Mouse (Mus musculus) midbrain, embryonic 11.5 days (tissue): ENCODE measurements around the gene Cep19. TPM values are rescaled to one million over a fixed set of nuclear protein-coding genes. Genes with fewer than 3 reads are reported as not detected.

ENCODE experiments used
- ATAC-seq: fragments of 200-750 bp; cut with Nextera tagmentation; 2 replicates; pipeline ENCODE4 v1.8.0; 2017; ENCODE audit warnings: moderate TSS enrichment, moderate library complexity; ENCODE audit not compliant: low FRiP score
- DNase-seq: peaks from one replicate; pipeline ENCODE4 v3.0.0; 2015; ENCODE audit warnings: low spot score; ENCODE audit errors: missing footprints
- H3K27ac ChIP-seq: fragments of 300-500 bp; sonication (generic); 2 replicates; pipeline ENCODE4 v1.5.1; 2014; ENCODE audit warnings: low read depth, low read length
- H3K27me3 ChIP-seq: fragments of 300-500 bp; sonication (generic); 2 replicates; pipeline ENCODE4 v1.6.1; 2014; ENCODE audit warnings: mild to moderate bottlenecking, low read length, moderate library complexity, mixed read lengths; ENCODE audit not compliant: control insufficient read depth, insufficient read depth
- H3K36me3 ChIP-seq: fragments of 300-500 bp; sonication (generic); 2 replicates; pipeline ENCODE4 v1.6.1; 2014; ENCODE audit warnings: mild to moderate bottlenecking, low read length, moderate library complexity, mixed read lengths; ENCODE audit not compliant: control insufficient read depth, insufficient read depth
- H3K4me1 ChIP-seq: fragments of 300-500 bp; sonication (generic); 2 replicates; pipeline ENCODE4 v1.6.1; 2014; ENCODE audit warnings: low read length; ENCODE audit not compliant: control insufficient read depth, insufficient read depth
- H3K4me2 ChIP-seq: fragments of 300-500 bp; sonication (generic); 2 replicates; pipeline ENCODE4 v1.6.1; 2014; ENCODE audit warnings: mild to moderate bottlenecking, moderate library complexity
- H3K4me3 ChIP-seq: fragments of 300-500 bp; sonication (generic); 2 replicates; pipeline ENCODE4 v1.5.1; 2014; ENCODE audit warnings: low read depth, low read length
- H3K9ac ChIP-seq: fragments of 300-500 bp; sonication (generic); 2 replicates; pipeline ENCODE4 v1.6.1; 2014; ENCODE audit warnings: low read length
- H3K9me3 ChIP-seq: fragments of 300-500 bp; sonication (generic); 2 replicates; pipeline ENCODE4 v1.6.1; 2016; ENCODE audit warnings: low read length; ENCODE audit not compliant: control insufficient read depth
- WGBS: fragments of 180-500 bp; shearing (Covaris S2); extraction: QIAGEN DNeasy Blood & Tissue Kit; methylation state at CpG from one replicate; pipeline ENCODE4 v1.1.7; 2014; 5-methylcytosine and 5-hydroxymethylcytosine counted together
- polyA plus RNA-seq: library from polyadenylated mRNA; unstranded; fragments of >200 nt; fragmentation: Nextera tagmentation; extraction: Ambion mirVana; gene quantifications from 2 replicates; pipeline ENCODE4 v1.2.1, GENCODE M21; 2014

The Cep19 gene
- polyA plus RNA-seq, 1 experiment from 2014 or later = 51.7 TPM

DNA sequence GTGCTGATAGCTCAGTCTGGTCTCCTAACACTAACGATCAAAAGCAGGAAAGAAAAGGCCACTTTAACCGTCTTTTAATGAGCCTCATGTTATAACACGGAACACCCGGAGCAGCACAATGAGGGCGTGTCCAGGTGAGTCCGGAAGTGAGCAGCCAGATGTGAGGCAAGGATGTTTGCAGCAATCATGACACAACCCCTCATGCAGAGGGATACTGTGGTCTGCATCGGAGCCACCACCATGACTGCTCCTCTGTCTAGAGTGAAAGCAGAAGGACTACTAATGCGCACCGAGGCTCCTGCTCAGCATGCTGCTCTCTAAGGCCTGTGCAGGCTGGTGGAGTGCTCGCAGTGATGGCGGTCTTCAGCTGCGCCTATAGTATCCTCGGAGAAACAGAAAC lies 2.7 kb downstream of the Cep19 start:
- Histone ChIP-seq H3K4me1 (peaks cover 10% of the 10 kb centered on the region; the same call in 1 of the 2 replicates), H3K27ac (no peak overlapping the region), H3K4me2 (no peak overlapping the region), H3K27me3 (no peaks in the 10 kb centered on the region), H3K9me3 (no peaks in the 10 kb centered on the region), H3K36me3 (peaks cover 7% of the 10 kb centered on the region), H3K9ac (no peak overlapping the region), H3K4me3 (no peak overlapping the region)
- ATAC-seq (no peak), DNase-seq (no peak)
- 93% methylated on average over 13 of the region's 13 CpGs for WGBS

DNA sequence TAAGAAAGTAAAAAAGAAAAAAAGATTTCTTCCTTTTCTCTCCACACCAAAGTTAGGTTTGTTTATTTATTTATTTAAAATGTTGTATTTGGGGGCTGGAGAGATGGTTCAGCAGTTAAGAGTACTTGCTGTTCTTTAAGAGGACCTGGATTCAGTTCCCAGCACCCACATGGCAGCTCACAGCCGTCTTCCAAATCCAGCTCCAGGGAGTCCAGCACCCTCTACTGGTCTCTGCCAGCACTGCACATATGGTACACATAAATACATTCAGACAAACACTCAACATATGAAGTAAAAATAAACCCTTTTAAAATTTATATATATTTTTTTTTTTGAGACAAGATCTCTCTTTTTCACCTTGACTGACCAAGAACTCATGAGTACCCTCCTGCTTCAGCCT lies 6.1 kb downstream of the Cep19 start:
- WGBS = 98% methylated on average over 1 of the region's 1 CpGs
- H3K27me3 ChIP-seq = no peaks in the 10 kb centered on the region
- H3K4me3 ChIP-seq = no peak overlapping the region
- no peak overlapping the region for H3K4me2 ChIP-seq
- H3K9me3 ChIP-seq = no peaks in the 10 kb centered on the region
- H3K27ac ChIP-seq = no peak overlapping the region
- no peaks in the 10 kb centered on the region for H3K4me1 ChIP-seq
- DNase-seq = no peak
- no peak for ATAC-seq
- H3K9ac ChIP-seq = no peak overlapping the region
- peaks cover 7% of the 10 kb centered on the region for H3K36me3 ChIP-seq

DNA sequence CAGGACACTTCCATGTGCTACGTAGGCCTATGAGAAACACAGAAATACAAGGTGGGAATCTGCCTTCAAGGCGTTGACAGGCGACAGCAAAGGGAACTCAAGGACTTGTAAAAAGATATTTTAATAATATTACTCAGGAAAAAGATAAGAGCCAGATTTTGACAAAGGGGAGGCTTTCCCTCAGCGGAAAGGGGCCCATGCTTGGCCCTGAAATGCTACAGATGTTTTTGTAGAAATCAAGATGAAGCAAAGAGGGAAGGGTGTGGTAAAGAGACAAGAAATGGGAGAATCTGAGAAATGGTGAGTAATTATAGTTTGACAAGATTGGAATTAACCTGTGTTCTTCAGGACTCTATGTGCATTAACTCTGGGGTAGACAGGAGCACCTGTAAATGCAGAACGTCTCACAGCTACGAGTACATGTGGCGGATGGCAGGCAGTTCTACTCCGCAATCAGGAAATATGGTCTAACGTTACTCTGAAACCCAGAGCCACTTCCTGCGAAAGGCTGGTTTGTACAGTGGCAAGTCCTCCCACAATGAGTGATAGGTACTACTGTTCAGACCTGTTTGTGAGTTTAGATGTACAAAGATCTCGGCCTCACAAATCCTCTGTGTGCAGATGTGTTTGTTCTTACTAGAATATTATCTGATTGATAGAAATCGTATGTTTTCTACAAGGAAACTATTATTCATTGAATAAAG lies 7.9 kb downstream of the Cep19 start:
- ATAC-seq (no peak), DNase-seq (no peak)
- Histone ChIP-seq H3K27me3 (no peaks in the 10 kb centered on the region), H3K4me2 (no peak overlapping the region), H3K4me3 (no peak overlapping the region), H3K27ac (no peak overlapping the region), H3K9ac (no peak overlapping the region), H3K4me1 (no peaks in the 10 kb centered on the region), H3K36me3 (peaks cover 7% of the 10 kb centered on the region), H3K9me3 (no peaks in the 10 kb centered on the region)
- 93% methylated on average over 12 of the region's 12 CpGs for WGBS

DNA sequence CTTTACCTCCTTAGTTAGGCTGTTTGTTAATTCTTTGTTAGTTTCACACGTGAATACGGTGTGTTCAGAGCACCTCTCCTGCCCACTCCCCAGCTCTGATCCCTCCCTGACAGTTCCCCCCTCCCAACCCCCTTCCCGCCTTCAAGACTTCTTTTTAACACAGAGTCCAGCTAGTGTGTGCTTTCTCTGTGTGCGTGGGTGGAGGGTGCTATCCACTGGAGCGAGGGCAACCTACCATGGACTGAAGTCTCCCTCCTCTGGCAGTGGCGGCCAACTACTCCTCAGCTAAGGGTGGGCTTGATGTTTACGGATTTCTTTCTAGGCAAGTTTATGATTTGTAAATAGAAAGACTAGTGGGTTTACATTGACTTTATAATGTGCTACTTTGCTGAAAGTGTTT lies 8.6 kb downstream of the Cep19 start:
- Histone ChIP-seq H3K9ac (no peak overlapping the region), H3K36me3 (peaks cover 6% of the 10 kb centered on the region), H3K9me3 (no peaks in the 10 kb centered on the region), H3K4me3 (no peak overlapping the region), H3K4me2 (no peak overlapping the region), H3K27ac (no peak overlapping the region), H3K27me3 (no peaks in the 10 kb centered on the region), H3K4me1 (no peaks in the 10 kb centered on the region)
- 81% methylated on average over 7 of the region's 7 CpGs for WGBS
- ATAC-seq (no peak), DNase-seq (no peak)

DNA sequence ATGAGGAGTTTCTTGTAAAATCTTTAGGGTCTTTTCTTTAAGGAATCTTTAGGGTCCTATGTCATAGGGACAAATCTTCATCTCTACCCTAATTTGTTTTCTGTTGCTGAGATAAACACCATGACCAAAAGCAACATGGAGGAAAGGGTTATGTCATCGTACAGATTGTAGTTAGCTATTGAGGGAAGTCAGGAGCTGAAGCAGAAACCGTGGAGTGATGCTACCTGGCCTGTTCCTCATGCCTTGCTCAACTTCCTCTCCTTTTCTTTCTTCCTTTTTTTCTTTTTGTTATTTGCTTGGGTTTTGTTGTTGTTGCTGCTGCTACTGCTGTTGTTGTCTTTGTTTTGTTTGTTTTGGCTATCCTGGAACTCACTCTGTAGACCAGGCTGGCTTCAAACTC lies 9.0 kb downstream of the Cep19 start:
- DNase-seq = no peak
- H3K27ac ChIP-seq = no peak overlapping the region
- 89% methylated on average over 2 of the region's 2 CpGs for WGBS
- no peaks in the 10 kb centered on the region for H3K9me3 ChIP-seq
- no peaks in the 10 kb centered on the region for H3K4me1 ChIP-seq
- no peak for ATAC-seq
- no peak overlapping the region for H3K9ac ChIP-seq
- H3K27me3 ChIP-seq = no peaks in the 10 kb centered on the region
- H3K4me2 ChIP-seq = no peak overlapping the region
- no peak overlapping the region for H3K4me3 ChIP-seq
- H3K36me3 ChIP-seq = peaks cover 4% of the 10 kb centered on the region

DNA sequence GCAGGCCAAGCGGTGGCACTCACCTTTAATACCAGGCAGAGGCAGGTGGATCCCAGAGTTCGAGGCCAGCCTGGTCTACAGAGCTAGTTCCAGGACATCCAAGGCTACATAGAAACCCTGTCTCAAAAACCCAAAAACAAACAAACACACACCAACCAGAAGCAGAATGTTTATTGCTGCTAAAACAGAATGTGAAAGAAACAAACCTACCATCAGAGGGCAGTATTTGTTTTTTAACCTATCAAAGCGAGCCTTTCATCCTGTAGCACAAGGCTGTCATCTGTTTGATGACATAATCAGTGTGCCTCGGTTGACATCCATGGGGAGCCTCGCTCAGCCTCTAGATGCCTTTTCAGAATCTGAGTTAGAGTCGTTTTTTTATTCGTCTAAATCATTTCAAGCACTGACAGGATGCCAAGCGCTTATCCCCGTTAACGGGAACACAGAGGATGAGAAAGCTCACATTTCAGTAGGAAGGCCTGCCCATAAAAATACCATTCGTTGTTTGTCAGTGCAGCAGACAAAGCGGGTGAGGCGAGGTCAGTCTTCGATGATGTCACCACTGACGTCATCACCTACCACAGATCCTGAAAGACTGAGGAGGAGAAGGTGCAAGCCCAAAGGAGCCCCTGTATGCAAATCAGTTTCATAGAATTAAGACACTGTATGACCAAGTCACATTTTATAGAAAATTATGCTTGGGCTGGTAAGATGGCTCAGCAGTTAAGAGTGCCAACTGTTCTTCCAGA lies 11.5 kb downstream of the Cep19 start:
- no peaks in the 10 kb centered on the region for H3K4me1 ChIP-seq
- ATAC-seq (no peak), DNase-seq (no peak)
- WGBS = 84% methylated on average over 15 of the region's 15 CpGs
- H3K27me3 ChIP-seq = no peaks in the 10 kb centered on the region
- H3K9me3 ChIP-seq = no peaks in the 10 kb centered on the region
- no peaks in the 10 kb centered on the region for H3K36me3 ChIP-seq
- H3K27ac ChIP-seq = no peak overlapping the region
- H3K4me2 ChIP-seq = no peak overlapping the region
- H3K9ac ChIP-seq = no peak overlapping the region
- no peak overlapping the region for H3K4me3 ChIP-seq

DNA sequence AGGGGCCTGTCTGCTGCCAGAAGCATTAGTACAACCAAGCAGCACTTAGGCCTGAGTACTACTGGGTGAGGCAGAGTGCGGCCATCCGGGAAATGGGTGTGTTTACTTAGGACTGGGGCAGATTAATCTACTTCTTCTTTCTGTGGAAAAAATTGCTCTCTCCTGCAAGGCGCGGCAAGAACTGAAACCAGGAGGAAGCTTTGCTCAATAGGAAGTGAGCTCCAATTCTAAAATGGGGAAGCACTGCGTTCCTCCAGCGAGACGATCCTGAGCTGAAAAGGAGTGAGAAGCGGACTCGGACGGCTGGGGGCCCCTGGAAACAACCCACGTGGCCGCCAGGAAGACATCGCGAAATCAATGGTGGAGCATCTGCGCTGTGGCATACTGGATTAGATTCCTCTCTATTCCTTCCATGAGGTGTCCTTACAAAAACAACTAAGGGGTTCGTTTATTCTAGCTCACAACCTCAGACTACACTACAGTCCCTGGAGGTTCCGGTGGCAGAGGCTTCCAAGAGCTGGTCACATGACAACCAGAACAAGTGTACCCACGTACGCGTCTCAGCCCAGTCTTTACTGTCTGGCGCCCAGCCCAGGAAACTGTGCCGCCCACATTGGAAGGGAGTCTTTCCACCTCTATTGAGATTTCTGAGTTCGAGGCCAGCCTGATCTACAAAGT lies 14.1 kb downstream of the Cep19 start:
- Histone ChIP-seq H3K27ac (no peak overlapping the region), H3K4me2 (no peak overlapping the region), H3K4me3 (no peak overlapping the region), H3K9me3 (no peaks in the 10 kb centered on the region), H3K36me3 (no peaks in the 10 kb centered on the region), H3K27me3 (no peaks in the 10 kb centered on the region), H3K9ac (no peak overlapping the region), H3K4me1 (no peaks in the 10 kb centered on the region)
- ATAC-seq (no peak), DNase-seq (no peak)
- WGBS = 77% methylated on average over 23 of the region's 23 CpGs

DNA sequence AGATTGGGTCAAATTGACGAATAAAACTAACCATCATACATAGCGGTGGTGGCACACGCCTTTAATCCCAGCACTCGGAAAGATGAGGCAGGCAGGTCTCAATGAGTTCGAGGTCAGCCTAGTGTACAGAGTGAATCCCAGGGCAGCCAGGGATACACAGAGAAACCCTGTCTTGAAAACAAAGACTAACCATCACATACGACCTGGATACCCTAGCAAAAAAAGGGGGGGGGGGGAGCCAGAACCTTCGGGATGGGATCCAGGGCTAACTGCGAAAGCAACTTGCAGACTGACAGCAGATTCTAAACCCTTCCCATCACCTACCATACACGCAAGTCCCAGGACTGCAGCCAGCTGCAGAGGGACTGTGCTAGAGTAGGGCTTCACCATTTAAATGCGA lies 14.8 kb downstream of the Cep19 start:
- H3K27me3 ChIP-seq = no peaks in the 10 kb centered on the region
- no peaks in the 10 kb centered on the region for H3K36me3 ChIP-seq
- no peak overlapping the region for H3K27ac ChIP-seq
- H3K4me3 ChIP-seq = no peak overlapping the region
- no peaks in the 10 kb centered on the region for H3K4me1 ChIP-seq
- no peaks in the 10 kb centered on the region for H3K9me3 ChIP-seq
- DNase-seq = no peak
- no peak overlapping the region for H3K9ac ChIP-seq
- H3K4me2 ChIP-seq = no peak overlapping the region
- no peak for ATAC-seq
- 87% methylated on average over 10 of the region's 10 CpGs for WGBS
